Mouse (Mus musculus): Measurements from ENCODE around the gene Spag16. TPM values are rescaled to one million over a fixed set of nuclear protein-coding genes. Genes with fewer than 3 reads are reported as not detected.

Spag16 gene
- polyA plus RNA-seq, 1 experiment = 117 TPM

DNA sequence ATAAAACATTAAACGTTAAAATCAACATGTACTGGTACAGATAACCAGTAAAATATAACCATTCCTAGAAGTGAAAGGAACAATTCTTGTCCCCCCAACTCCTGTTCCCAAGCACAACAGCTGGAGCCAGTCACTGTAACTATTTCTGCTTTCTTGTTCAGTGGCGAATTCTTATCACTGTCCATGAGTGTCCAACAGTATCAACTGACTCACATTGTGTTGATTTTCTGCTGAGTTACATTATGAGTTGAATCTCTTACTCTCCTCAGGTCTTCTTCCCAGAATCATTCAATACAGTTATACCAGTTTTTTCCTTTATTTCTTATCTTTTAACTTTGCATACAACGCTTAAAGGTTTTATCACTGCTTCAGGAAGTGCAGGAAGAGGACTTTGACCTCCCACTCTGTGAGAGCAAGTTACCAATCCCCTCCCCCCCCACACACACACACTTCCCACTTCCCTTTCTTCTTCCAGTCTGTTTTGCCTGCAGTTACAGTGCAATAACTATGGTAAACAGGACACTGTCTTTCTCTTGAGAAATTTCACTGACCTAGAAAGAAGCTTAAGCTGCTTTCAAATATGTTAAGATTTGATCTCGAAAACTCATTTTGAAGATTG lies 353.5 kb downstream of the Spag16 start:
- no peaks in the 10 kb centered on the region for H3K27me3 ChIP-seq (ENCODE audit: control insufficient read depth, insufficient read depth, low read length)
- no peak for TF ChIP-seq CTCF (IDR thresholded peaks at IDR 0.05; ENCODE audit: control insufficient read depth, insufficient read depth, insufficient replicate concordance, low read depth, low read length)
- no peak for TF ChIP-seq POLR2A (IDR thresholded peaks at IDR 0.05; ENCODE audit: control insufficient read depth, low read depth, low read length)
- H3K4me3 ChIP-seq (ENCODE audit: control insufficient read depth, low read depth, low read length) = no peak overlapping the region
- no peaks in the 10 kb centered on the region for H3K4me1 ChIP-seq (ENCODE audit: control insufficient read depth, insufficient read depth, low read length)
- H3K27ac ChIP-seq (ENCODE audit: control insufficient read depth, insufficient read depth, low read depth, low read length) = no peak overlapping the region
- no peaks in the 10 kb centered on the region for H3K36me3 ChIP-seq (ENCODE audit: control insufficient read depth, insufficient read depth, low read length)

DNA sequence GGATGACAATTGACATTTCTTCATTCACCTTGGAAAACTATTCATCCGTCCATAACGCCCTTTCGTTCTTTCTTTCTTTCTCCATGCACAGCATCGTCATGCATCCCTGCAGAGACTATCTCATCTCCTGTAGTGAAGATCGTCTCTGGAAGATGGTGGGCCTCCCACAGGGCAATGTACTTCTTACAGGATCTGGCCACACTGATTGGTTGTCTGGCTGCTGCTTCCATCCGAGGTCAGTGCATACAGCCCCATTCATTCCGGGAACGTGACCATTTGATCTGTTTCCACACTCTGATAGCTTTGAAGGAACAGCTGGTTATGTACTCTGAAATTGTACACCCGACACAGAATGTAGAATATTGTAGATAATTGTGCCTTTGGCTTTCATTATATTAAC lies 438.0 kb downstream of the Spag16 start:
- no peaks in the 10 kb centered on the region for H3K4me1 ChIP-seq (ENCODE audit: control insufficient read depth, insufficient read depth, low read length)
- H3K27ac ChIP-seq (ENCODE audit: control insufficient read depth, insufficient read depth, low read depth, low read length) = no peak overlapping the region
- H3K36me3 ChIP-seq (ENCODE audit: control insufficient read depth, insufficient read depth, low read length) = no peaks in the 10 kb centered on the region
- H3K4me3 ChIP-seq (ENCODE audit: control insufficient read depth, low read depth, low read length) = no peak overlapping the region
- no peak for TF ChIP-seq CTCF (IDR thresholded peaks at IDR 0.05; ENCODE audit: control insufficient read depth, insufficient read depth, insufficient replicate concordance, low read depth, low read length)
- TF ChIP-seq POLR2A (IDR thresholded peaks at IDR 0.05; ENCODE audit: control insufficient read depth, low read depth, low read length) = no peak
- H3K27me3 ChIP-seq (ENCODE audit: control insufficient read depth, insufficient read depth, low read length) = no peaks in the 10 kb centered on the region

DNA sequence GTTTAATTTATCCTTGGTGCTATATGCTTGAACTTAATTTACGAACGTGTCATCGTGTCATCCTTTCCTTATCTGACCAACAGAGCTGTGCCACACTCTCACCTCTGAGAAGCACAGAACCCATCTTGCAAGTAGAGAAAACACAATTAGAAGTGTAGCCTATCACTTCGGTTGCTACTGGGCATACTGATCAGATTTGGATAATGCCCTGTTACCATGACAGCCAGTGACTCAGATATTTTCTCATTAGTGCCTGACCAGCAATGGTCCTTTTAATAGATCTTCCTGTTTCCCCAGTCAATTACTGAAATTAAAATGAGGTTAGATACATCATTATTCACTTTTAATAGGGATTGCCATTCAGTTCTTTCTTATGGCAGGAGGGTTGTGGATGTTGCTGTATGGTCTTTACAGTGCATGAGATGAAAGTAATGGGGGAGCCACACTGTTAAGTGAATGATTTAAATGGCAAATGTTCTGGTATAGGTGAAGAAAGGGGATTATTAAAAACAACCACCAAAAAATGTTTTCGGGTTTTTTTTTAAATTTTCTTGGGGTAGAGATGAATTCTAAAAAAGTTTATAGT lies 439.2 kb downstream of the Spag16 start:
- Histone ChIP-seq H3K27ac (ENCODE audit: control insufficient read depth, insufficient read depth, low read depth, low read length) (no peak overlapping the region), H3K4me1 (ENCODE audit: control insufficient read depth, insufficient read depth, low read length) (0 out of 2 replicates have a peak, but pooled peaks cover under 1% of the 10 kb centered on the region), H3K27me3 (ENCODE audit: control insufficient read depth, insufficient read depth, low read length) (no peaks in the 10 kb centered on the region), H3K36me3 (ENCODE audit: control insufficient read depth, insufficient read depth, low read length) (no peaks in the 10 kb centered on the region), H3K4me3 (ENCODE audit: control insufficient read depth, low read depth, low read length) (no peak overlapping the region)
- TF ChIP-seq CTCF (IDR thresholded peaks at IDR 0.05; ENCODE audit: control insufficient read depth, insufficient read depth, insufficient replicate concordance, low read depth, low read length) (no peak), POLR2A (IDR thresholded peaks at IDR 0.05; ENCODE audit: control insufficient read depth, low read depth, low read length) (no peak)

DNA sequence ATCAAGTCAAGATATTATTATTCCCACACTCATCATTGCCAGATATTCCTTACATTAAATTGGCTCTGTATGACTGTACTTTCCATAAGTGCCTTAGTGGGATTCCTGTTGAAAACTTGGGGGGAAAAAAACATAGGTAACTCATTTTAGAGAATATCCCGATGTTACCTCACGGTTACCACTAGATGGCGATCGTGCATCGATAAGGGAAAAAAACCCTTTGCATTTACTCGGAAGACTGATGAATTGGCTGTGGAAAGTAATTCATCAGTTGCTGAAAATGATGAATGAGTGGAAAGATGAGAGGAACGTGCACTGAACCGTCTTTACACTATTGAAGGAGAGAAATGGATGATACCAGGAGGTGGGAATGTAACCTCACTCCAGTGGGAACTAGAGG lies 443.4 kb downstream of the Spag16 start:
- Histone ChIP-seq H3K27ac (ENCODE audit: control insufficient read depth, insufficient read depth, low read depth, low read length) (no peak overlapping the region), H3K27me3 (ENCODE audit: control insufficient read depth, insufficient read depth, low read length) (no peaks in the 10 kb centered on the region), H3K4me3 (ENCODE audit: control insufficient read depth, low read depth, low read length) (no peak overlapping the region), H3K4me1 (ENCODE audit: control insufficient read depth, insufficient read depth, low read length) (0 out of 2 replicates have a peak, but pooled peaks cover 2% of the 10 kb centered on the region), H3K36me3 (ENCODE audit: control insufficient read depth, insufficient read depth, low read length) (no peaks in the 10 kb centered on the region)
- TF ChIP-seq CTCF (IDR thresholded peaks at IDR 0.05; ENCODE audit: control insufficient read depth, insufficient read depth, insufficient replicate concordance, low read depth, low read length) = no peak
- no peak for TF ChIP-seq POLR2A (IDR thresholded peaks at IDR 0.05; ENCODE audit: control insufficient read depth, low read depth, low read length)

DNA sequence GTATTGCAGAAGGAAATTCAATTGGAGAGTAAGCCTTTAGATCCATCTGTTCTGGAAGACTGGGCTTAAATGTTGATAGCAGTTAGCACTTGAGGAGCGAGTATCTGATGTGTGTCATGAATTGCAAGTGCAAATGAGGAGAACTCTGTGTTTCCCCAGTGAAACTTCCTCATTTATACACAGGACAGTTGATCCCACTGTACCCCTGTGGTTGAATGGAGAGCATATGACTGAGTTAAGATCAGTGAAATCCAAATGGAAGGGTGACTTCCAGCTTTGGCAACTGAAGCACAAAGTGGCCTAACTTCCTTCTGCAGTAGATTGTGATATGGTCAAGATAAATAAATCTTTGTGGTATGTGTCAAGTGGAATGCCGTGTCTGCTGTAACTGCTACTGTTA lies 446.0 kb downstream of the Spag16 start:
- Histone ChIP-seq H3K27ac (ENCODE audit: control insufficient read depth, insufficient read depth, low read depth, low read length) (no peak overlapping the region), H3K27me3 (ENCODE audit: control insufficient read depth, insufficient read depth, low read length) (no peaks in the 10 kb centered on the region), H3K36me3 (ENCODE audit: control insufficient read depth, insufficient read depth, low read length) (no peaks in the 10 kb centered on the region), H3K4me1 (ENCODE audit: control insufficient read depth, insufficient read depth, low read length) (0 out of 2 replicates have a peak, but pooled peaks cover 2% of the 10 kb centered on the region), H3K4me3 (ENCODE audit: control insufficient read depth, low read depth, low read length) (no peak overlapping the region)
- TF ChIP-seq POLR2A (IDR thresholded peaks at IDR 0.05; ENCODE audit: control insufficient read depth, low read depth, low read length) (no peak), CTCF (IDR thresholded peaks at IDR 0.05; ENCODE audit: control insufficient read depth, insufficient read depth, insufficient replicate concordance, low read depth, low read length) (no peak)

DNA sequence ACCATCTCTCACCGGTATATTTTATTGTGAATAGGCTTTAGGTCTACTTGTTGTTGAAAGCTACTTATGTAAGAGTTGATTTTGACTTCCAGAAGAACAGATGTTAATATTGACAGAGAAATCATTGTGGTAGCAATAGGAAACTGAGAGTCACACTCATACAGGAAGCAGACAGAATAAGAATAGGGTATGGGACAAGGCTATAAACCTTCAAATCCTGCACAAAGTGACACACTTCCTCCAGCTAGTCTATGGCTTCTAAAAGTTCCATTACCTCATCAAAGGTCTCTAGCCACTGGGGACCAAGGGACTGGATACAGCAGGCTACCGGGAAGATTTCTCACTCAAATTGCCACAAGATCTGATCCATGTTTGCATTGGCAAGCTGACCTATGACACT lies 452.5 kb downstream of the Spag16 start:
- H3K36me3 ChIP-seq (ENCODE audit: control insufficient read depth, insufficient read depth, low read length) = no peaks in the 10 kb centered on the region
- TF ChIP-seq CTCF (IDR thresholded peaks at IDR 0.05; ENCODE audit: control insufficient read depth, insufficient read depth, insufficient replicate concordance, low read depth, low read length) (no peak), POLR2A (IDR thresholded peaks at IDR 0.05; ENCODE audit: control insufficient read depth, low read depth, low read length) (no peak)

DNA sequence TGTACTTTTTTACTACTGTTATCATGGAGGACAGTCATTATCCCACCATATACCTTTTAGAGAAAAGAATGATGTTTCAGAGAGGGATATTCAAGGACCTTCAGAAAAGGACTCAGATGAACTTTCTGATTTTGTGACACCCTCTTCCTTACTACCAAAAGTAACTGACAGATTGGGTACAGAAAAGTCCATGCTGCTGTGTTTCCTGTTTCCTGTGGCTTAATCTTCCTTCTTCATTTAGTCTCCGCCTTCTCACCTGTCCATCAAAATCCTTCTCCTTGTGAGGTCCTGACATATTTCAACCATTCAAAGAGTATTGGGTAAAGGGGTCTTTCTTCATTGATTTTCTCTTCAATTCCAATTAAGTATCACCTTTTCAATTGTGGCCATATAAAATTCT lies 456.6 kb downstream of the Spag16 start:
- TF ChIP-seq CTCF (IDR thresholded peaks at IDR 0.05; ENCODE audit: control insufficient read depth, insufficient read depth, insufficient replicate concordance, low read depth, low read length) (no peak), POLR2A (IDR thresholded peaks at IDR 0.05; ENCODE audit: control insufficient read depth, low read depth, low read length) (no peak)
- no peak overlapping the region for H3K4me3 ChIP-seq (ENCODE audit: control insufficient read depth, low read depth, low read length)
- H3K4me1 ChIP-seq (ENCODE audit: control insufficient read depth, insufficient read depth, low read length) = no peaks in the 10 kb centered on the region
- no peaks in the 10 kb centered on the region for H3K36me3 ChIP-seq (ENCODE audit: control insufficient read depth, insufficient read depth, low read length)
- H3K27me3 ChIP-seq (ENCODE audit: control insufficient read depth, insufficient read depth, low read length) = no peaks in the 10 kb centered on the region
- H3K27ac ChIP-seq (ENCODE audit: control insufficient read depth, insufficient read depth, low read depth, low read length) = no peak overlapping the region

More for the DNA sequence above, 452.5 kb downstream of the Spag16 start:
- Histone ChIP-seq H3K27me3 (ENCODE audit: control insufficient read depth, insufficient read depth, low read length) (no peaks in the 10 kb centered on the region), H3K4me1 (ENCODE audit: control insufficient read depth, insufficient read depth, low read length) (no peaks in the 10 kb centered on the region), H3K4me3 (ENCODE audit: control insufficient read depth, low read depth, low read length) (no peak overlapping the region), H3K27ac (ENCODE audit: control insufficient read depth, insufficient read depth, low read depth, low read length) (no peak overlapping the region)
